Mouse (Mus musculus) layer of hippocampus, postnatal 25 days (tissue): Measurements from ENCODE around the gene Nsl1. TPM values are rescaled to one million over a fixed set of nuclear protein-coding genes. Genes with fewer than 3 reads are reported as not detected.

Experiments used
- DNase-seq, 2 experiments: peaks; one replicate each; pipeline ENCODE4 v3.0.0; 2022; ENCODE audit warnings: mixed read lengths in 2 of 2, low spot score in 1 of 2; ENCODE audit errors: extremely low spot score in 1 of 2
- total RNA-seq, 2 experiments: library from RNA; stranded (reverse); gene quantifications; 2 replicates each; pipeline ENCODE4 v1.2.3; 2021

The Nsl1 gene
- total RNA-seq, 2 experiments from 2014 or later: 0.80 to 0.91 TPM

DNA sequence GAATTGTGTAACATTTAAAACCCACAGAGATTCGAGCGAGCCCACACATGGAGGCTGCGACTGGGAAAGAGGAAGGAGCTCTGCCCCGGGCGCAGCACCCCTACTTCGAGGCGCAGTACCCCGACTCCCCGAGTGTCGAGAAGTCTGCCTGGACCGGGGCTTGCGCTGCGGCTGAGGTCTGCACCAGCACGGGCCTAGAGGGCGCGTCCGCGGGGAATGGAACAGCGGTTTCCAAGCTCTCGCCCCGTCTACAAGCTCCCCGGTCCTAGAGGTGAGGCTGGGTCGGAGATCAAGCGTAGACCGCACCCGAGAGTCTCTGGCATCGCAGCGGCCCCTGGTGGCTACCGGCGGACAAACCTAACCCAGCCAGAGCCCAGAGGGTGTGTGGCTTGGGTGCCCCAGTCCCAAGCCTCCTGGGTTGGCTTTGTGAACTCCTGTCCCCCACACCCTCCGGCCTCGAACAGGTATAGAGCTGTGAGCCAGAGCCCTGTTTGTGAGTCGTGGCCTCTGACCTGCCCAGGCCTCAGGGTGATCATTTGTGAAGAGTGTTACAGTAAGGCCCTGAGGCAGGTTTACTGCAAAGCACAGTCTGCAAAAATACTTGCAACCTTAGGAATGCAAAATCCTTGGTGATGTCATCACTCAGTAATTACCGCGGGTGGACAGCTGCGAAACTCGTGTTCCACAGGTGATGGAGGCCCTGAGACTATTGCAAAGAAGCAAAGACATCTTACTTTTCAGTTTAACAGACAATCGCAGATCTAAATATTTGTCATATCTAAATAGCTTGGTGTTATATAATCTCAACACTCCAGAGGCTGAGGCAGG lies 63.2 kb downstream of the Nsl1 start:
- peak in 1 of 2 experiments; percentile 65 for DNase-seq

DNA sequence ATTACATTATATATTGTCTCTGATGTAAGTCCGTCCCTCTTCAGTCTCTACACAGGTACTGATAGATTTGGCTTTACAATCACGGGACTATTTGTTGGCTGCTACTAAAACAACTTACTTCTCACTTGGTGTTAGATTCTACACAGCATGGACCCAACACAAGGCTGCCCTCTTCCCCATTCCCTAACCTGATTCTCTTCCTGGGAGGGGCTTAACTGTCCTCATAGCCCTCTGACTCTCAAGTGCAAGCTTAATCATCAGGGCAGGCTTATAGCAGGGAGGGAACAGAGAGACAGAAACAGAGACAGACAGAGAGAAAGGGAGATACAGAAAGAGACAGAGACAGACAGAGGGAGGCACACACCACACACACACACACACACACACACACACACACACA lies 68.9 kb downstream of the Nsl1 start:
- no peak for DNase-seq

DNA sequence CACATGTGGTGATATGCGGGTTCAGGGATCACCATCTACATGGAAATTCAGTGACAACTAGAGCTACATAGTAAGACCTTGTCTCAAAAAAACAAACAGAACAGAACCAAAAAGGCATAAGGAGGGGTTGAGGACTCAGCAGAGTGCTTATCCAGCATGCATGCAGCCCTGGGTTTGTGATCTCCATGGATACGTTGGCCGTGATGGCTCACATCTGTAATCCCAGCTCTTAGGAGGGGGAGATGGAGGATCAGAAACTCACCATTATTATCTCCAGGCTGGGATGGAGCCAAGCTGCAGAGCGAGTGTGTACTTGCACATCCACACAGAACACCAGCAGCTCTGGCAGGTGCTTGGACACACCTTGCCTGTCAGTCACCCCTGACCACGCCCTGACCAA lies 69.4 kb downstream of the Nsl1 start:
- DNase-seq: no peak

DNA sequence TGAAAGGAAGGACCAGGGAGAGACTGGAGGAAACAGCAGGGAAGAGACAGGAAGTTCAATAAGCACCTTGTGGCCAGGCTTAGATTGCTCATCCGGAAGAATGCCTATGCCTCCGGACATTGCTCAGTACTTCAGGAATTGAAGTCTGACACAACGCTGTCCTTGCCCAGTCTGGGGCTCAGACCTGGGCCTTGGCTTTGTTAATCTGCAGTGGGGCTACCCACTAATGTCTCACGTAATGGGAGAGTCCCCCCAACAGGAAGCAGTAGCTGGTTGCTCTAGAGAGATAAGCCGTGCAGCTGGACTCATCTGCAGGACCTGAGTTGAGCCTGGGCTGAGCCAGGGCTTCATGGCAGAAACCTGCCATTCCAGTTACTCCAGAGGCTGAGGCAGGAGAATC lies 70.1 kb downstream of the Nsl1 start:
- no peak for DNase-seq

DNA sequence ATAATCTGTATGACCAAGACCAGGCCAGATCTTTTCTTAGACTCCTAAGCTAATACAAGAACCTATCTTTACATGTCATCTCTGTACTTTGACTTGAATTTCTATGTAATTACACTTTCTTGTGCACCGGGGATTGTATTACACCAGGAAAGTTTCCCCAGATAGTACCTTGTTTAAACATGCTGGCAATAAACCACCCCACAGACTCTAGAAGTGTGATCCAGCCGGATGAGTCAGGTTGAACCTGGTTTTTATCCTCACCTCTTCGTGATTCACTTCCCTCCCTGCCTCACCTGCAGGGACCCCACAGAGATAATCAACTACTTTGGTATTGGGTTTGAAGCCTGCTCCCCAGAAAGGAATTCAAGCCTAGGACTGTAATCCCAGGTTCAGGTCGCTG lies 72.6 kb downstream of the Nsl1 start:
- DNase-seq: no peak

Other genes starting within 250 kb of the Nsl1 start
- gene Rps6kc1, start 151.2 kb upstream of the Nsl1 start, total RNA-seq: 10 to 100 TPM; 69.0 to 74.8 TPM
- 10 to 100 TPM; 50.2 to 60.1 TPM for gene Angel2, start 137.9 kb upstream of the Nsl1 start, total RNA-seq
- 1 to 10 TPM; 2.1 to 3.4 TPM for gene Vash2, start 83.7 kb upstream of the Nsl1 start, total RNA-seq
- 10 to 100 TPM; 11.8 to 18.3 TPM for gene Flvcr1, start 36.9 kb upstream of the Nsl1 start, total RNA-seq
- not detected for gene Spata45, start 26.4 kb upstream of the Nsl1 start, total RNA-seq
- gene Tatdn3, start 80 bp upstream of the Nsl1 start, total RNA-seq: 10 to 100 TPM; 24.0 to 44.7 TPM
- 1 to 10 TPM in 1 of 2 experiments, under 1 TPM in 1; 0.96 to 1.1 TPM for gene Batf3, start 34.8 kb downstream of the Nsl1 start, total RNA-seq
- not detected for gene Fam71a, start 101.8 kb downstream of the Nsl1 start, total RNA-seq
- 1 to 10 TPM; 1.1 to 2.1 TPM for gene Atf3, start 155.0 kb downstream of the Nsl1 start, total RNA-seq